Mouse (Mus musculus) layer of hippocampus, postnatal 14 days (tissue): ENCODE data around the gene Rpl19. TPM values are rescaled to one million over a fixed set of nuclear protein-coding genes. Genes with fewer than 3 reads are reported as not detected.

Source experiments
- DNase-seq, 2 experiments: peaks; one replicate each; pipeline ENCODE4 v3.0.0; 2021 to 2022; ENCODE audit warnings: low spot score in 2 of 2, mixed read lengths in 1 of 2
- total RNA-seq, 2 experiments: library from RNA; stranded (reverse); gene quantifications; 2 replicates each; pipeline ENCODE4 v1.2.3; 2021

The Rpl19 gene
- total RNA-seq, 2 experiments from 2014 or later = 532 to 602 TPM

DNA sequence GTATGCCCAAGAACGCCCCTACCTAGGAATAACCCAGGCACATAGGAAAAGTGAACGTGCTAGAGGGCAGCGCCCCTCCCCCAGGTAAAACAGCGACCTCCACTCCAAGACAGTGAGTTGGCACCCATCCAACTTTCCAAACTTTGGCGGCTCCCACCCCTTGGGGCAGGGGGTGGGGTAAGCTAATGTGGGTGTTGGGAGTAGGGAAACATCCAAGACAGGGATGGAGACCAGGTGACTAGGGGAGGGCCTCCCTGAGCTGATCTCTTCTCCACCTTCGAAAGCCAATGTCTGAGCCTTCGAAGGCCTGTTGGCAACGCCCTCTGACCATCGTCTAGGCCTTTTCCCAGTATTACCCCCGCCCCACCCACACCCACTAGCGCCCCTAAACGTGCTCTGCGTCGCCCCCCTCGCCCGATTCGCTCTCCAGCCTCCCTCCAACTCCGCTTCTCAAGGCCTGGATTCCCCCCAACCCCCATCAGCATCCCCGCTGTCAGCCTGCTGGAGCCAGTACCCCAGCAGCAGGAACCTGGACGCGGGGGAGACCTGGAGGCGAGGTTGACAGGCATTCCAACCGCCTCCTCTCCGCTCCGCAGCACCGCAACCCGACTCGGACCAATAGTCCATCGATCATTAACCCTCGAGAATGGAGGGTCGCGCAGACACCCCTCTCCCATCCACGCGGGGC is 4.8 kb upstream of the Rpl19 start:
- DNase-seq = peak in 1 of 2 experiments; percentile 72

DNA sequence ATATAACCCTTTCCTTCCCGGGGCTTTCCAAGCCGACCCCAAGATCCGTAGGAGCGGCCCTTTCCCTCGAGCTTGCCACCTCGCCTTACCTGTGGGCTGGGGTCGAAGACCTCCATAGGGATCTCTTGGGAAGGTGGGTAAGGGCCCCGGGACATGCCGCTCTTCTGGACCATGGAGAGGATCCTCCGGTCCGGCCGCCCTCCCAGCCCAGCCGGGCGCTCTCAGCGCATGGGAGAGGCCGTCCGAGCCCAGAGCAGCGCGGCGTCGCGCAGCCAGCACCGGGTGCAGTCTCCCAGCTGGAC is 4.3 kb upstream of the Rpl19 start:
- no peak for DNase-seq

DNA sequence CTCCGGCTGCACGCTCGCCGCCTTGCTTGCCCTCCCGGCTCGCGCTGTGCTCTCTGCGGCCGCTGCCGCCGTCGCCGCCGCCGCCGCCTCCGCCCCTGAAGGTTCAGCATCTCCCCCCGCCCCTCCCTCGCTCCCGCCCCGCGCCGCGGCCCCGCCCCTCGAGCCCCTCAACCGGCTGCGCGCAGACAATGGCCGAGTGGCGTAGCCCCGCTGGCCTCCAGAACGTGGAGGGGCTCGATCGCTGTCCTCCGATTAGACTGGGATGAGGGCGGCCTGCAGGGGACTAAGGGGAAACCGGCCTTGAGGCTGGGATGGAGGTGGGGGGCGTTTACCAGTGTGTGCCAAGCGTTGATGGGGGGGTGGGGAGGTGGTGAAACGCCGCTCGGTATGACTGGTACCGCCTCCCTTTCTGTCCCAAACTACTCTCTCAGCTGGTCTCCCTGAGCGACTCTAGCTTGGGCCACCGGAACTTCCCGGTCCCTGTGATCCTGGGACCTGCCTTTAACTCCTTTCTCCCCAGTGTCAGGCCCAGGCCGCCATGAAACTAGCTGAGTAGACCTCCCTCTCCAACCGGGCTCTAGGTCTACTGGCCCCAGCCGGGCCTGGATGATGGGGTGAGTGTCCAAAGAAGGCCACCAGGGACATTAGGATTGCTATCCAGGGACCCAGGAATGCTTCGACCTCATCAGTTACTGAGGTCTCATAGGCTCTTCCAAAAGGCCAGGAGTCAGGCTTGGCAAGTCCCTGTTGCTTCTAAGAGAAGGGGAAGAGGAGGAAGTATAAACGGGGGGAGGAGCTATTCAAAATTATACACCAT is 3.7 kb upstream of the Rpl19 start, which contains the start of gene Cacnb1:
Cacnb1 (minus strand) TSS at position 480 of the 817 bp plus-strand sequence.
- DNase-seq = peak in 1 of 2 experiments; percentile 71

- no peak for DNase-seq
Observed at GRCm38 (mm10) chr11:98024516-98024915, 2.0 kb upstream of the Rpl19 start.

DNA sequence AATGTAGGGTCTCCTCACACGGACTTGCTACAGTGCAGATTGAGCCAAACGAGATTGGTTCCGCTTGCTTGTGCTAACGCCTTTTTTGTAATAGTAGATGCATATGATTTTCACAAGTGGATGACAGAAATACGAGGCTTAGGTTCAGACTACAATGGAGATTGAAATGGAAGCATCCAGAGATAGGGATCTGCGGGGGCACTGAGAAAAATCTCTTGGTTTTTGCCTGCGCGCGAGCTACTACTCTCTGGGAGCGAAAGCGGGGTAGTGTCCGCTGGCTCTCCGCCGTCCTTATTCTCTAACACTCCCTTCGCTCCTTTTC is 301 bp upstream of the Rpl19 start:
- DNase-seq = no peak

- DNase-seq = no peak
Observed at GRCm38 (mm10) chr11:98027297-98027688, 783 bp downstream of the Rpl19 start.

DNA sequence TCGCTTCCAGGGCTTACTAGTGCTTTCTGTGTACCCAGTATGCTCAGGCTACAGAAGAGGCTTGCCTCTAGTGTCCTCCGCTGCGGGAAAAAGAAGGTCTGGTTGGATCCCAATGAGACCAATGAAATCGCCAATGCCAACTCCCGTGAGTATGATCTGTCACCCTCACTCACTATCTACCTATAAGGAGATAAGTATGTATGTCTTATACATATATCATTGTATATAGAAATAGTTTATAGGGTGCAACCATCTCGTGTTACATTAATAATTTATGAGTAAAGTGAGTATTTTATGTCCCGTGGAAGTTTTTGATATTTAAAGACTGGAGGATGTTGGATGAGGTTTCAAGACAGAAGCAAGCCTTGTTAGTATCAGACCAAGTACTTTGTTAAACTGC is 1.3 kb downstream of the Rpl19 start:
- no peak for DNase-seq

DNA sequence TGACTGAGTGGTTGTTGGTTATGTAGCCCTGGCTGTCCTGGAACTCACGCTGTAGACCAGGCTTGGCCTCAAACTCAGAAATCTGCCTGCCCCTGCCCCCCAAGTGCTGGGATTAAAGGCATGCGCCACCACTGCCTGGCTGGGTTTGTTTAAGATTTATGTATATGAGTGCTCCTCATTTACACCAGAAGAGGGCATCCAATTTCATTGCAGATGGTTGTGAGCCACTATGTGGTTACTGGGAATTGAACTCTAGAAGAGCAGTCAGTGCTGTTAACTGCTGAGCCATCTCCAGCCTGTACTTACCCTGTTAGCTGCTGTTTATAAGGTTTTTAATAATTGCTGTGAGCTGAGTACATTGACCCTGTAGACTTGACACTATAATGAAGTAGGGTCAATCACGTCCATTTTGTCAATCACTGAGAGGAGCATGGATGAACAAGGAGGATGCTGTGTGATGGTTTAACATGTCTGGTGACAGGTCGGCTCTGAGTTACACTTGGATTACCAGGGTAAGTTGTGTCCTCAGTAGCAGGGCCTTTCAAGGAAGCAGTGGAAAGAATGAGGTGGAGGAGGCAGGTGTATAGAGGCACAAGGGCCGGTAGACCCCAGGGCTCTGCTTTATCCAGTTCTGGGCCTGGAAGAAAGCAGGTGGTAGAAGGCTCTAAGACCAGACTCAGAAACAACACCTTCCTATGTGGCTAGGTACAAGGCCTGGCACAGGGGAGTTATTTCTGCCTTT is 4.4 kb downstream of the Rpl19 start:
- no peak for DNase-seq

DNA sequence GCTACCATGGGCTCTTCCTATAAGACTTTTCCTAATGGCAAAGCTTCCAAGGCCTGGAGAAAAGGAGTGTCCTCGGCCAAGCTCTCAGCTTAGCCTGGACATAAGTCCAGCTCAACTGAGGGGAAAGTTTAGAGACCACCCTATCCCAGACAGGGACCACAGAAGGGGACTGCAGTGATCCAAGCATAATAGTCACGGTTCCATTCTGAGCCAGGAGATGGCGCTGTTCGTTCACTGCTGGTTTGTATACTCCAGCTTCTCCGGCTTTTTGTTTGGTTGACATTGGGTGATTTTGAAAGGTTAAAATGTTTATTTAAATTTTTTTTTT is 4.9 kb downstream of the Rpl19 start:
- DNase-seq = peak; percentile 82 to 85

DNA sequence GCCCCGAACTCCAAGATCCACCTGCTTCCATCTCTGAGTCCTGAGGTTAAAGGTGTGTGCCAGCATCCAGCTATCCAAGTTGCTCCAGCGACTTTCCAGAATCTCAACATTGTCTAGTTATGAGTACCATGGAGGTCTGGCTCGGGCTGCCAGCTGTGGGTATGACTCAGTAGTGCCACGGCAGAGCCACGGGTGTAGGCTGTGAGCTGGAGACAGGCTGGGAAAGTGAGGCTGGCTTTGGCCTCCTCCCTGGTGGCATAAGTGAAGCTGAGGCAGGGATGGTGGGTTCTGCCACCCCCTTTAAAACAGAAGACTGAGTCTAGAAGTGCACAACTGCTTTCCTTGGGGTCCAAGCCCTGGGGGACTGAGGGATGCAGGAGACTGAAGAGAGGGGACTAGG is 7.6 kb downstream of the Rpl19 start:
- DNase-seq = no peak

DNA sequence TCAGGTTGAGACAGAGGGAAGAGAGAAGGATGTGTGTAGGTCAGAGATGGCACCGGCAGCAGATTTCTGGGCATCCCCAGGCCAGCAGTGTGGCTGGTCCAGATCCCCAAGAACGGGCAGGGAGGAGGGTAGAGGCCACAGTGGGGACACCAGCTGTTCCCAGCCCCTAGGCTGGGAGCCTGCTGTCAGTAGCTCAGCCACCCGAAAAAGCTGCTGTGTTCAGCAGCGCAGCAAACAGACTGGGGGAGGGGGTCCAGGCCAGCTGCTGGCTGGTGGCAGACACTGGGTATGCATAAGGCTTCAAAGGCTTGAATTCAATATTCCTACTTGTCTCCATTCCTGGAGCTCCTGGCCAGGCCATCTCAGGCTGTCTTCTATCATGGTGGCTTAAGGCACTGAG is 8.3 kb downstream of the Rpl19 start:
- no peak for DNase-seq

DNA sequence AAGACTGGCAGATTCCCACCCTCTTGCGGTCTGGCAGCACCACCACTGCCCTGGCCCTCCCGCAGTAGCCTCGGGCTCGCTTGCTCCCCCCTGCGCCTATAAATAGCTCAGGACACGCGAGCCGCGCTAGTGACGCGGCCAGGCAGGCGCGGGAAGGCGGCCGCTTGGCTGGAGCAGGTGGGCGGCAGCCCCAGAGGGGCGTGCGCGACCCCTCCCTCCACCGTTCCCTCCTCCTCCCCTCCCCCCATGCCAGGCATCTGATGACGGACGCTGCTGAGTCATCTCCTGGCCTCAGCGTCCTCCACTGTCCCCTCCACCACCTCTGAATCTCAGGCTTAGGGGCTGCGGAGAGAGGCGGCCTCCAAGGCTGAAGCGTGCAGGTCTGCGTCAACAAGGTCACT is 9.5 kb downstream of the Rpl19 start:
- DNase-seq = no peak

DNA sequence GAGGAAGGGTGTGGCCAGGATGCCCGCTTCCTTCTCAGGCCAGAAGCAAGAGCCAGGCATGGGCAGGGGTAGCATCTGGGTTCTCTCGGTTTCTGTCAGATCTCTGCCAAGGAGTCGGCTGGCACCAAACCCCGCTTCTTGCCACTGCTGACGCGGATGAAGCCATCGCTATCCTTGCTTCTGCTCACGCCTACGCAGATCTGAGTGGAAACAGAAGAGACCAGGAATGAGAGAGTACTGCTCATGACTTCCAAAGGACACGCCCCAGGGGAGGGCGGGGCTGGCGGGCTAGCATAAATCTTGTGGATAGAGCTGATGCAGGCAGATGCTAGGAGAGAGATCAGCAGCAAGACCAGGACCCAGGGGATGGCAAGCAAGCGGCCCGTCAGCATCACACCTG is 11.4 kb downstream of the Rpl19 start:
- DNase-seq = no peak

GRCm38 (mm10) chr11:98040975-98041374 is 14.5 kb downstream of the Rpl19 start:
- DNase-seq = no peak

DNA sequence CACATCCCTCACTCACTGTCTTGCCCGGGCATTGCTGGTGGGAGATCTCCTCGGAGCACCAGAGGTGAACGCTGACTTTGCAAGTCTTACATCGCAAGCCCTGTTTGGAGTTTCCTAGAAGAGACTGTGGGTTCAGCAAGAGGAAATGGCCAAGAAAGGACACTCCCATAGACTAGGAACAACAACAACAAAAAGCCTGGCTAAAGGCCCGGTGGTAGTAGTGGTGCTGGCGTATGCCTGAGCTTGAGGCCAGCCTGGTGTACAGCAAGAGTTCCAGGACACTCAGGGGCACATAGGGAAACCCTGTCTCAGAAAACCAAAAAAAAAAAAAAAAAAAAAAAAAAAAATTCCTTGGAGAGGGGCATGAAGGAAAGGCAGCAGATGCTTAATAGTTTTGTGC is 16.2 kb downstream of the Rpl19 start:
- DNase-seq = no peak

DNA sequence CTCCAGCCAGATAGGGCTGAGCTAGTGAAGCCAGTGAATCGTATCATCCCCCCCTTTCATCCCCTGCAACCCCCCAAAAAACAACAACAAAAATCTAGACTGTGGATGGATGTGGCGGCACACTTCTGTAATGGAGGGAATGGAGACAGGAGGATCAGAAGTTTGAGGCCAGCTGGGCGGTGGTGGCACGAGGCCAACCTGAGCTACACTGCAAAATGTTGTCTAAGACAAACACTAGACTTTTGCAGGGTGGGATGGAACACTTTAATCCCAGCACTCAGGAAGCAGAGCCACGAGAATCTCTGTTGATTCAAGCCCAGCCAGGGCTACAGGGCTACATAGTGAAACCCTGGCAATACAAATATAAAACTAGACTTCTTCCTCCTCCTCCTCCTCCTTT is 17.6 kb downstream of the Rpl19 start:
- no peak for DNase-seq

DNA sequence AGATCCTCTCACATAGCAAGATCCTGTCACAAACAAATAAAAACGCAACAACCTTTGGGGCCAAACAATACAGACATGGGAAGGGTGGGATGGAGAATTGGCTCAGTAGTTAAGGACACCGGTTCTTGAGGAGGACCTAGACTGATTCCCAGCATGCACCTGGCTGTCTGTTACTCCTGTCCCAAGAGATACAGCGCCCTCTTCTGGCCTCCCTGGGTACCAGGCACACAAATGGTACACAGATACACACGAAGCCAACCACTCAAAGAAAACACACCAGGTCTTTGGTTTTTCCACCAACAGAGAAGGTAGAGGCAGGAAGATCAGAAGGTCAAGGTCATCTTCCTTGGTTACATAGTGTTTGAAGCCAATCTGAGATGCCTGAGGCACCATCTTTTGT is 19.1 kb downstream of the Rpl19 start:
- no peak for DNase-seq

GRCm38 (mm10) chr11:98046466-98046865 is 20.0 kb downstream of the Rpl19 start:
- no peak for DNase-seq

GRCm38 (mm10) chr11:98047745-98048144 is 21.2 kb downstream of the Rpl19 start:
- peak; percentile 78 to 87 for DNase-seq

DNA sequence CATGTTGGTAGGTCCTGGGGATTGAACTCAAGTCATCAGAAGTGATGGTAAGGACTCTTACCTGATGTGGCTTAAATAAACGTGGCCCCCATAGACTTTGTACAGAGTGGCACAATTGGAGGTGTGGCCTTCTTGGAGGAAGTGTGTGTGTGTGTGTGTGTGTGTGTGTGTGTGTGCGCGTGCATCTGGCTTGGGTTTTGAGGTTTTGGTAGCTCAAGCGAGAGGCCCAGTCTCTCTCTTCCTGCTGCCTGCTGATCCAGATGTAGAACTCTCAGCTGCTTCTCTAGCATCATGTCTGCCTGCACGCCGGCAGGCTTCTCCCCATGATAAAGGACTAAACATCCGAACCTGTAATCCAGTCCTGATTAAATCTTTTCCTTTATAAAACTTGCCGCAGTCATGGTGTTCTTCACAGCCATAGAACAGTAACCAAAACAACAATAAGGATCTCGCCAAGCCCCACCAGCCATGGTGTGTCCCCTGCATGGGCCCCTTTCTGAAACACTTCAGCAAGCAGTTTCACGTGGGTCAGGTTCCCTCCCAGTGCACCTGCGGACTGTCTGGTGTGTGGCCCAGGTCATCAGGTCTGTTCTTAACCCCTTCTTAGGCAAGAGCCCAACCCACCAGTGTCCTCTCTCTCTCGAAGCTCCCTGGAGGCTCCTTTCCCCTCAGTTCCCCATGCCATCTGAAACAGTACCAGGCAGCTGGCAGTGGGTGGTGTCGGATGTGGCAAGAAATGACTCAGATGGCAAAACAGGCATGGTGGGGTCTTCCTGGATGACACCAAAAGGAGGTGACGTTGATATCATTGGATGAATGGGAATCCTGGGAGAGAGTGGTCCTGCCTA is 23.4 kb downstream of the Rpl19 start:
- no peak for DNase-seq

- no peak for DNase-seq
Observed at GRCm38 (mm10) chr11:98050520-98050815, 24.0 kb downstream of the Rpl19 start.

GRCm38 (mm10) chr11:98050940-98051339 is 24.4 kb downstream of the Rpl19 start:
- no peak for DNase-seq
